ENCODE assay signal across 1 mouse cellular context in the genomic region with DNA sequence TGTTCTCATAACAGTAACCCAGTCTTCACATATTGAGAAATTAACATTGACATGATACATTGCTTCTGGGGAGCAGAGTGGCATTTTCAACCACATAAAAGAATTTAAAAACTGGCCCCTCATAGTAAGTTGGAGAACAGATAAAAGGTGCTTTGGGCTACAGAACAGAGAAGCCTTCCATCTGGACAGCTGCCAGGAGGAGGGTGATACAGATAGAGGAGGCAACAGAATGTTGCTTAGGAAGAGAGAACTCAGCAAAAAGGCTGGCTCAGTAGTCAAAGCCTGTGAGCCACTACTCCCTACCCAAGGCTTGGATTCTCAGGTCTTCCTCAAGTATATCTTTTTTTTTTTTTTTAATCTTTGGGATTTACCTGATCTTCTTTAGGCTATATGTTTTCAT.
TF ChIP-seq lines count a peak whose summit lies in the region.

No protein-coding gene starts in this region.

TF ChIP-seq in MEL, 35 proteins besides CTCF, POLR2A, EP300 and RAD21 (continued from another document):
- peak; percentile 59 for TF ChIP-seq RCOR1 (IDR thresholded peaks at IDR 0.05; ENCODE audit: low read depth, low read length)
- TF ChIP-seq MAX (IDR thresholded peaks at IDR 0.05; ENCODE audit: low read length): no peak
